Mouse (Mus musculus) ES-Bruce4 (cell line): ENCODE results near the gene St3gal3. TPM values are rescaled to one million over a fixed set of nuclear protein-coding genes. Genes with fewer than 3 reads are reported as not detected.

Experiments used
- H3K27ac ChIP-seq: 2 replicates; pipeline ENCODE4 v1.5.1; 2012; ENCODE audit warnings: low read length, inconsistent platforms; ENCODE audit not compliant: insufficient read depth
- H3K27me3 ChIP-seq: 2 replicates; pipeline ENCODE4 v1.6.1; 2012; ENCODE audit warnings: mild to moderate bottlenecking, low read length, inconsistent platforms; ENCODE audit not compliant: control insufficient read depth, poor library complexity, insufficient read depth, severe bottlenecking
- H3K36me3 ChIP-seq: 2 replicates; pipeline ENCODE4 v1.6.1; 2012; ENCODE audit warnings: inconsistent platforms, mild to moderate bottlenecking, low read length, moderate library complexity; ENCODE audit not compliant: control insufficient read depth, poor library complexity, insufficient read depth, severe bottlenecking
- H3K4me1 ChIP-seq: one replicate; pipeline ENCODE4 v1.8.1; 2011; ENCODE audit warnings: low read length; ENCODE audit not compliant: control insufficient read depth, insufficient read depth
- H3K4me3 ChIP-seq: 2 replicates; pipeline ENCODE4 v1.5.1; 2011; ENCODE audit warnings: low read depth, mild to moderate bottlenecking, low read length
- H3K9ac ChIP-seq: 2 replicates; pipeline ENCODE4 v1.6.1; 2012; ENCODE audit warnings: low read depth, mild to moderate bottlenecking, inconsistent platforms; ENCODE audit not compliant: poor library complexity, severe bottlenecking
- H3K9me3 ChIP-seq: replicated peaks from 2 replicates; pipeline ENCODE4 v1.6.1; 2012; ENCODE audit warnings: mild to moderate bottlenecking, low read length, inconsistent platforms; ENCODE audit not compliant: control insufficient read depth, poor library complexity, insufficient read depth, severe bottlenecking
- CTCF ChIP-seq: IDR thresholded peaks from one replicate; pipeline ENCODE4 v1.8.1; 2011; ENCODE audit warnings: low read depth, low read length
- EP300 ChIP-seq: IDR thresholded peaks from 2 replicates; pipeline ENCODE4 v1.6.1; 2011; ENCODE audit warnings: low read depth, low read length; ENCODE audit not compliant: insufficient read depth
- POLR2A ChIP-seq: IDR thresholded peaks from one replicate; pipeline ENCODE4 v1.8.1; 2011; ENCODE audit warnings: low read length; ENCODE audit not compliant: insufficient read depth
- polyA plus RNA-seq: library from polyadenylated mRNA; stranded (reverse); fragments of >200 nt; gene quantifications from 2 replicates; pipeline ENCODE4 v1.2.4, GENCODE M21; 2011; ENCODE audit warnings: low read depth; ENCODE audit not compliant: missing spikeins, insufficient read depth, insufficient read length

Gene St3gal3
- polyA plus RNA-seq, 1 experiment, result 13.9 TPM

DNA sequence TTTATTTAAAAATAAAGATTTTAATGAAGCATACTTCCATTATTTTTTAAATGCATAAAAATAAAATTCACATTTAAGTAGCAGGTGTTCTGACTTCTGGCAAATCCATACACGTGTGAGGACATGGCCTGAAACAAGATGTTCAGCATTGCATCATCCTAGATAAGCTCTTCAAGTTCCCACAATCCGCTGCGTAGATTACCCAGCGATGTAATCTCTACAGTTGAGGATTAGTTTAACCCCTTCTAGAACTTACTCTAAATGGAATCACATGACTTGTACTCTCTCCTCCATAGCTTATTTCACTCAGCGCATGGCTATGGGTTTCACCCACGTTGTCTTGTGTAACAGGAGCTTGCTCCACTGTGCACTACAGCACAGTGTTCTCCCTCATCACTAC lies 33.2 kb downstream of the St3gal3 start:
- Histone ChIP-seq H3K9ac (no peak overlapping the region), H3K36me3 (no peaks in the 10 kb centered on the region), H3K27ac (no peak overlapping the region), H3K4me3 (no peak overlapping the region), H3K27me3 (no peaks in the 10 kb centered on the region), H3K9me3 (no peaks in the 10 kb centered on the region), H3K4me1 (no peaks in the 10 kb centered on the region)
- no peak for TF ChIP-seq CTCF
- no peak for TF ChIP-seq POLR2A
- no peak for TF ChIP-seq EP300

DNA sequence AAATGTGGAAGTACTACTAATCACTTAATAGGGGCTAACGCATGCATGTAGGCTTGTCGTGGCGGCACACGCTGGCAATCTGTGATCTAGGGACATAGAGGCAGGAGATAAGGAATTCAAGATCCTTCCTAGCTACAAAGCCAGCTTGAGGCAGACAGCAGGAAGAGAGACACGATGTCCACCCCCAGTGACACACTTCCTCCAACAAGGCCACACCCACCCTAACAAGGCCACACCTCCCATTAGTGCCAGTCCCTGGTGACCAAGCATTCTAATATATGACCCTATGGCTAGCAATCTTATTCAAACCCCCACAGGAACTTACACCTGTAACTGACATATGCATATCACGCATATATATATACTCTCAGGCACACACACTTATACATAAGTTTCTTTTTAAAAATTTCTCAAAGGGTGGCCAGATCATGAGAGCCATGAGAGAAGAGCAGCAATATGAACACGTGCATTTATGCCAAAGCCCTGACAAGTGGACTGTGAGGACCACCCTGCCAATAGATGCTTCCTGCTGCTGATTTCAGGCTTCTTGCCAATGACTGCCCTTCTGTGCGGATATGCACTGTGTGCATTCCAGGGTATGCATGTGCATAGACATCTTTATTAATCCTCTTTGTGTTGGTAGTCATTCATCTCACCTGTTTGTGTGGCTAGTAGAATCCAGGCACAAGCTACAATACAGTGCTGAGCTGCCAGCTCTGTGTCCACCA lies 34.9 kb downstream of the St3gal3 start:
- Histone ChIP-seq H3K9me3 (no peaks in the 10 kb centered on the region), H3K4me3 (no peak overlapping the region), H3K27ac (no peak overlapping the region), H3K36me3 (no peaks in the 10 kb centered on the region), H3K4me1 (no peaks in the 10 kb centered on the region), H3K9ac (no peak overlapping the region), H3K27me3 (no peaks in the 10 kb centered on the region)
- no peak for TF ChIP-seq CTCF
- TF ChIP-seq POLR2A, result no peak
- no peak for TF ChIP-seq EP300

DNA sequence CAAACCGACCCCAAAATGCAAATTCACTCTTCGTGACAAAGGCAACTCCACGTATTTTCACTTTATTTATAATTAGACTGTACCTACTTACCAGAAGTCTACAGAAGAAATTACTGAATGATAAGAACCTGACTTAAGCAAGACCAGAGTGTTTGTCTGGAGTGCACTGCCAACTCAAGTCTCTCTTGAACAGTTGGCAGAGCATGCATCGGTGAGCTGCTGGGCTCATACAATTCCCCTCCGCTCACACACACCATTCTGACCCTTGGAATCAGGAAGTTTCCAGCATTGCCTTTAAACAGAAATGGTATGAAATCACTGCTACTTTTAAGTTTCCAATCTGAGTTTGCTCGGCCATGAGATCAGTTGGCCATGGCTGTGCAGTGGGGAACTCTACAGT lies 36.1 kb downstream of the St3gal3 start:
- no peak overlapping the region for H3K9ac ChIP-seq
- no peak overlapping the region for H3K4me3 ChIP-seq
- no peaks in the 10 kb centered on the region for H3K27me3 ChIP-seq
- H3K36me3 ChIP-seq, result no peaks in the 10 kb centered on the region
- H3K9me3 ChIP-seq, result no peaks in the 10 kb centered on the region
- H3K4me1 ChIP-seq, result no peaks in the 10 kb centered on the region
- TF ChIP-seq CTCF, result no peak
- no peak for TF ChIP-seq EP300
- no peak for TF ChIP-seq POLR2A
- no peak overlapping the region for H3K27ac ChIP-seq

DNA sequence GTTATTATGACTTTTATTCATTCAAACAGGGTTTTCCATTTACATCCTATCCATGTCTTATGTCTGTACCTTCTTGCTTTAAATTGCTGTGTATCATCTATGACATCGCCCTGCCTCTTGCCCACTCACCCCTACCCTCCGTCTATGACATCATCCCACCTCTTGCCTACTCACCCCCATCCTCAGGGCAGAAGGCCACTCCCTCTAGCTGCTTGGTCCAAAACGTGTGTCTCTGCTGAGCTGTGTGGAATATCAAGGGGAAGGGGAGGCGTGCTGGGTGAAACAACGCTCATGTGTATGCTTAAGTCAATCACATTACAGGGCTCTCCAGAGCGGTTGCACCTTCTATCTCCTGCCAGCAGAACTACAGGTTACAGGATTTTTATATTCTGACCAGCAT lies 38.6 kb downstream of the St3gal3 start:
- Histone ChIP-seq H3K27ac (no peak overlapping the region), H3K9me3 (no peaks in the 10 kb centered on the region), H3K27me3 (no peaks in the 10 kb centered on the region), H3K4me1 (no peaks in the 10 kb centered on the region), H3K36me3 (no peaks in the 10 kb centered on the region), H3K4me3 (no peak overlapping the region), H3K9ac (no peak overlapping the region)
- TF ChIP-seq CTCF, result no peak

DNA sequence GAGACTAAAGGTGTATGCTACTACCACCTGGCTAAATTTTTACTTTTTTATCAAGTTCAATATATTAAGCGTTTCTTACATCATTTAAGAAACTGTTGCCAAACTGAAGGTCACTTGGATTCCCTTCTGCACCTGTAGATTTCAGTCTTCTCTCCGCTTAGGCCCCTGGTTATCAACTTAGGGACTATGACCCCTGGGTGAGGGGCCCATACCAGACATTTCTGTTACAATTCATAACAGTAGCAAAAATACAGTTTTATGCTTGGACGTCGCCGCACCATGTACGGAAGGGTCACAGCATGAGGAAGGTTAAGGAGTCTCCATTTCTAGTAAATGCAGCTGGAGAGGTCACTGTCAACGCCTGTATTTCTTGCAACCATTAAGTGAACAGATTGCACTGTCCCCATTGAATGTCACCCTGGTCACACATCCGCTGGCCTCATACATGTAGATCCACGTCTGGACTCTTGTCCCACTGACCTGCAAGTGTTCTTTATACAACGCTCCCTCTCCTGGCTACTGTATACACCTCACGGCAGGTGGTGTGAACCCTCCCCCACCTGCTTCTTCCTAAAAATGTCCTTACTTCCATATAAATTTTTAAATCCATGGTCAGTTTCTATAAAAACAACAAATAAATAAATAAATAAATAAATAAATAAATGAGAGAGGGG lies 41.8 kb downstream of the St3gal3 start:
- H3K36me3 ChIP-seq, result no peaks in the 10 kb centered on the region
- no peak overlapping the region for H3K9ac ChIP-seq
- no peaks in the 10 kb centered on the region for H3K27me3 ChIP-seq
- H3K27ac ChIP-seq, result no peak overlapping the region
- no peaks in the 10 kb centered on the region for H3K4me1 ChIP-seq
- H3K9me3 ChIP-seq, result no peaks in the 10 kb centered on the region
- no peak overlapping the region for H3K4me3 ChIP-seq
- TF ChIP-seq CTCF (no peak), POLR2A (no peak), EP300 (no peak)

DNA sequence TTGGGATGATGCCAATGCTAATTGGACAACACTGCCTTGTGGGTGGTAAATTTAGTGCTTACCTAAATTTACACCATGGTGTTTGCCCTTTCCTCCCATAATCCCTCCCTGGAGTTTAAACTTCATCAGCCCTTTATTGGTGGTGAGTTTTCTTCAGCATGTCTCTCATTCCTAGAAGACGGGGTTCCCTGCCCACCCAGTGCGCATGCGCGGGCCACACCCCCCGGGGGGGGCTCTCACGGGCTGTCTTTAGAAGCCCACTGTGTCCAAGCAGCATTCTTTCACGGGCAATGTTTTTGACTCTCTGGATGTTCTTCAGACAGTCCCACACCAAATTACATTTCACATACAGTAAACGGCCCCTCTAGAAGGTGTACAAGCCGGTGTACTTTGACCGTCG lies 44.3 kb downstream of the St3gal3 start:
- Histone ChIP-seq H3K9ac (no peak overlapping the region), H3K4me1 (no peaks in the 10 kb centered on the region), H3K27me3 (no peaks in the 10 kb centered on the region), H3K4me3 (no peak overlapping the region), H3K36me3 (no peaks in the 10 kb centered on the region), H3K27ac (no peak overlapping the region), H3K9me3 (no peaks in the 10 kb centered on the region)
- TF ChIP-seq CTCF, result no peak
- no peak for TF ChIP-seq EP300
- no peak for TF ChIP-seq POLR2A
